Mouse (Mus musculus) MEL (cell line): ENCODE results near the gene Fkbp2. TPM values are rescaled to one million over a fixed set of nuclear protein-coding genes. Genes with fewer than 3 reads are reported as not detected.

Experiments used
- DNase-seq: peaks from one replicate; pipeline ENCODE4 v3.0.0; 2011; ENCODE audit warnings: low read depth, low spot score
- H3K27ac ChIP-seq: 2 replicates; pipeline ENCODE4 v1.5.1; 2012; ENCODE audit warnings: low read depth, mild to moderate bottlenecking, control low read depth, low read length, moderate library complexity; ENCODE audit not compliant: control insufficient read depth
- H3K27me3 ChIP-seq, 2 experiments: fragments of 150-350 bp in 1 of 2; sonication (generic) in 1 of 2; 2 replicates each; pipeline ENCODE4 v1.6.1; 2012; ENCODE audit warnings: low read length in 2 of 2, mild to moderate bottlenecking in 2 of 2, improper control_type of control experiment in 1 of 2, moderate library complexity in 1 of 2; ENCODE audit not compliant: insufficient read depth in 2 of 2, control insufficient read depth in 1 of 2
- H3K36me3 ChIP-seq, 2 experiments: 2 replicates each; pipeline ENCODE4 v1.6.1; 2012 to 2014; ENCODE audit warnings: low read length in 2 of 2, improper control_type of control experiment in 1 of 2, inconsistent platforms in 1 of 2, mild to moderate bottlenecking in 1 of 2; ENCODE audit not compliant: insufficient read depth in 2 of 2, control insufficient read depth in 1 of 2
- H3K4me1 ChIP-seq, 2 experiments: fragments of 150-350 bp in 1 of 2; sonication (generic) in 1 of 2; 2 replicates each; pipeline ENCODE4 v1.6.1; 2012; ENCODE audit warnings: low read length in 2 of 2, improper control_type of control experiment in 1 of 2, mild to moderate bottlenecking in 1 of 2; ENCODE audit not compliant: insufficient read depth in 2 of 2, control insufficient read depth in 1 of 2
- H3K4me3 ChIP-seq, 2 experiments: fragments of 150-350 bp in 1 of 2; sonication (generic) in 1 of 2; 2 replicates each; pipeline ENCODE4 v1.5.1; 2012; ENCODE audit warnings: low read depth in 2 of 2, low read length in 2 of 2, mild to moderate bottlenecking in 2 of 2, moderate library complexity in 2 of 2, control low read depth in 1 of 2, improper control_type of control experiment in 1 of 2; ENCODE audit not compliant: control insufficient read depth in 1 of 2, insufficient read depth in 1 of 2
- H3K79me2 ChIP-seq: 2 replicates; pipeline ENCODE4 v1.6.1; 2012; ENCODE audit warnings: mild to moderate bottlenecking, low read length, moderate library complexity; ENCODE audit not compliant: control insufficient read depth, poor library complexity, insufficient read depth
- H3K9ac ChIP-seq: 2 replicates; pipeline ENCODE4 v1.6.1; 2012; ENCODE audit warnings: low read depth, mild to moderate bottlenecking, control low read depth, low read length, moderate library complexity; ENCODE audit not compliant: control insufficient read depth, poor library complexity, severe bottlenecking
- H3K9me3 ChIP-seq: fragments of 150-350 bp; sonication (generic); replicated peaks from 2 replicates; pipeline ENCODE4 v1.6.1; 2012; ENCODE audit warnings: mild to moderate bottlenecking, low read length, improper control_type of control experiment, moderate library complexity; ENCODE audit not compliant: insufficient read depth
- BHLHE40 ChIP-seq: IDR thresholded peaks from 2 replicates; pipeline ENCODE4 v1.6.1; 2012; ENCODE audit warnings: low read depth, mild to moderate bottlenecking, inconsistent platforms, low read length, improper control_type of control experiment, borderline replicate concordance
- CHD2 ChIP-seq: IDR thresholded peaks from 2 replicates; pipeline ENCODE4 v1.6.1; 2011; ENCODE audit warnings: low read length, improper control_type of control experiment
- ELF1 ChIP-seq: IDR thresholded peaks from 2 replicates; pipeline ENCODE4 v1.6.1; 2014; ENCODE audit warnings: low read depth, mild to moderate bottlenecking, inconsistent platforms, low read length, improper control_type of control experiment, moderate library complexity
- ETS1 ChIP-seq: IDR thresholded peaks from 2 replicates; pipeline ENCODE4 v1.6.1; 2012; ENCODE audit warnings: low read depth, mild to moderate bottlenecking, inconsistent platforms, low read length, improper control_type of control experiment, moderate library complexity
- KAT2A ChIP-seq: conservative IDR thresholded peaks from 2 replicates; pipeline ENCODE4 v1.6.1; 2012; ENCODE audit warnings: low read depth, low read length, improper control_type of control experiment, inconsistent platforms
- MAFK ChIP-seq: IDR thresholded peaks from 2 replicates; pipeline ENCODE4 v1.6.1; 2011; ENCODE audit warnings: low read depth, mild to moderate bottlenecking, low read length, improper control_type of control experiment, borderline replicate concordance
- MAX ChIP-seq: IDR thresholded peaks from 2 replicates; pipeline ENCODE4 v1.6.1; 2011; ENCODE audit warnings: low read length, improper control_type of control experiment
- MAZ ChIP-seq: IDR thresholded peaks from 2 replicates; pipeline ENCODE4 v1.6.1; 2012; ENCODE audit warnings: low read depth, mild to moderate bottlenecking, inconsistent platforms, low read length, improper control_type of control experiment
- MEF2A ChIP-seq: IDR thresholded peaks from 2 replicates; pipeline ENCODE4 v1.6.1; 2014; ENCODE audit warnings: low read depth, mild to moderate bottlenecking, inconsistent platforms, low read length, improper control_type of control experiment; ENCODE audit not compliant: poor library complexity, insufficient replicate concordance, severe bottlenecking; ENCODE audit errors: extremely low read depth
- MXI1 ChIP-seq: IDR thresholded peaks from 2 replicates; pipeline ENCODE4 v1.6.1; 2011; ENCODE audit warnings: mild to moderate bottlenecking, low read depth, low read length, improper control_type of control experiment
- MYB ChIP-seq: IDR thresholded peaks from 2 replicates; pipeline ENCODE4 v1.6.1; 2011; ENCODE audit warnings: mild to moderate bottlenecking, low read depth, low read length, improper control_type of control experiment
- NRF1 ChIP-seq: IDR thresholded peaks from 2 replicates; pipeline ENCODE4 v1.6.1; 2014; ENCODE audit warnings: low read depth, mild to moderate bottlenecking, inconsistent platforms, low read length, improper control_type of control experiment, moderate library complexity; ENCODE audit not compliant: poor library complexity, insufficient read depth, severe bottlenecking
- POLR2AphosphoS2 ChIP-seq: IDR thresholded peaks from 2 replicates; pipeline ENCODE4 v1.6.1; 2011; ENCODE audit warnings: low read length, improper control_type of control experiment
- RAD21 ChIP-seq: IDR thresholded peaks from 2 replicates; pipeline ENCODE4 v1.6.1; 2011; ENCODE audit warnings: mild to moderate bottlenecking, low read depth, low read length, improper control_type of control experiment
- RCOR1 ChIP-seq: IDR thresholded peaks from 2 replicates; pipeline ENCODE4 v1.6.1; 2012; ENCODE audit warnings: low read depth, mild to moderate bottlenecking, inconsistent platforms, low read length, improper control_type of control experiment
- SIN3A ChIP-seq: IDR thresholded peaks from 2 replicates; pipeline ENCODE4 v1.6.1; 2012; ENCODE audit warnings: low read length, improper control_type of control experiment, inconsistent platforms
- SMC3 ChIP-seq: IDR thresholded peaks from 2 replicates; pipeline ENCODE4 v1.6.1; 2011; ENCODE audit warnings: low read depth, low read length, improper control_type of control experiment
- TAL1 ChIP-seq: IDR thresholded peaks from 2 replicates; pipeline ENCODE4 v1.6.1; 2012; ENCODE audit warnings: mild to moderate bottlenecking, inconsistent platforms, low read length, moderate library complexity, mixed read lengths
- TBP ChIP-seq: IDR thresholded peaks from 2 replicates; pipeline ENCODE4 v1.8.0; 2011; ENCODE audit warnings: low read depth, low read length, improper control_type of control experiment
- TCF12 ChIP-seq: IDR thresholded peaks from 2 replicates; pipeline ENCODE4 v1.6.1; 2014; ENCODE audit warnings: low read depth, mild to moderate bottlenecking, inconsistent platforms, low read length, improper control_type of control experiment, moderate library complexity
- UBTF ChIP-seq: IDR thresholded peaks from 2 replicates; pipeline ENCODE4 v1.6.1; 2012; ENCODE audit warnings: low read depth, mild to moderate bottlenecking, inconsistent platforms, low read length, improper control_type of control experiment, moderate library complexity, borderline replicate concordance; ENCODE audit not compliant: insufficient read depth
- USF2 ChIP-seq, 2 experiments: IDR thresholded peaks; 2 replicates each; pipeline ENCODE4 v1.6.1; 2011 to 2012; ENCODE audit warnings: improper control_type of control experiment in 2 of 2, low read length in 2 of 2, borderline replicate concordance in 1 of 2, inconsistent platforms in 1 of 2, low read depth in 1 of 2, mild to moderate bottlenecking in 1 of 2; ENCODE audit not compliant: insufficient read depth in 1 of 2
- ZC3H11A ChIP-seq: IDR thresholded peaks from 2 replicates; pipeline ENCODE4 v1.6.1; 2012; ENCODE audit warnings: low read depth, mild to moderate bottlenecking, inconsistent platforms, low read length, improper control_type of control experiment
- ZNF384 ChIP-seq: IDR thresholded peaks from 2 replicates; pipeline ENCODE4 v1.6.1; 2012; ENCODE audit warnings: low read depth, mild to moderate bottlenecking, inconsistent platforms, low read length, improper control_type of control experiment
- polyA plus RNA-seq, 2 experiments: library from polyadenylated mRNA; stranded (reverse) in 1 of 2; unstranded in 1 of 2; fragments of >175 nt in 1 of 2; fragments of >200 nt in 1 of 2; gene quantifications; 2 replicates each; pipeline versions ENCODE4 v1.2.1 to v1.2.4; 2012; ENCODE audit warnings: low replicate concordance in 2 of 2, low read depth in 1 of 2; ENCODE audit not compliant: insufficient read length in 2 of 2, insufficient read depth in 1 of 2, missing spikeins in 1 of 2
- total RNA-seq: library from RNA; depleted of rRNA; stranded (reverse); fragments of 300-350 nt; gene quantifications from 2 replicates; pipeline ENCODE4 v1.2.3, GENCODE M21; 2012

The Fkbp2 gene
- total and polyA plus RNA-seq, 3 experiments = 53.9 to 167 TPM; not detected in 1

GRCm38 (mm10) chr19:7006892-7007593 lies 26.7 kb upstream of the Fkbp2 start:
- Histone ChIP-seq H3K9ac (no peak overlapping the region), H3K27ac (no peak overlapping the region), H3K4me1 (no peaks in the 10 kb centered on the region), H3K9me3 (no peaks in the 10 kb centered on the region), H3K36me3 (peaks cover 0 to 22% of the 10 kb centered on the region in 2 experiments; a peak in 2 of 4 replicates), H3K4me3 (no peak overlapping the region), H3K79me2 (no peaks in the 10 kb centered on the region), H3K27me3 (no peaks in the 10 kb centered on the region)
- no peak for DNase-seq
- TF ChIP-seq USF2 (IDR thresholded peaks at IDR 0.05; ENCODE audit: borderline replicate concordance in 1 of 2, insufficient read depth in 1 of 2, low read depth in 1 of 2, low read length in 2 of 2) (no peak), UBTF (no peak), KAT2A (no peak), MYB (no peak), MAZ (no peak), MAFK (no peak), SMC3 (no peak), SIN3A (no peak), MXI1 (no peak), BHLHE40 (no peak), TAL1 (no peak), ELF1 (no peak), ZC3H11A (no peak), TCF12 (no peak), RCOR1 (no peak), CHD2 (no peak), MAX (no peak), TBP (no peak), ETS1 (no peak)

- Histone ChIP-seq H3K9me3 (no peaks in the 10 kb centered on the region), H3K27ac (no peak overlapping the region), H3K4me3 (no peak overlapping the region), H3K27me3 (no peaks in the 10 kb centered on the region), H3K79me2 (peaks cover 2% of the 10 kb centered on the region; the same call in 1 of the 2 replicates), H3K9ac (no peak overlapping the region), H3K36me3 (peaks cover 0 to 17% of the 10 kb centered on the region in 2 experiments; a peak in 2 of 4 replicates), H3K4me1 (peaks cover 0 to 15% of the 10 kb centered on the region in 2 experiments; a peak in 3 of 4 replicates)
- TF ChIP-seq ZNF384 (no peak), RAD21 (no peak), TBP (no peak), MAFK (no peak), MAX (no peak), SMC3 (no peak), NRF1 (no peak), POLR2AphosphoS2 (no peak), ETS1 (no peak), MEF2A (no peak)
- DNase-seq = no peak
Observed at GRCm38 (mm10) chr19:6999360-7000063, 19.2 kb upstream of the Fkbp2 start.
